Mouse (Mus musculus) liver, adult 2 months (tissue): ENCODE results near the gene Rpl18. TPM values are rescaled to one million over a fixed set of nuclear protein-coding genes. Genes with fewer than 3 reads are reported as not detected.

Source experiments
- DNase-seq: peaks from one replicate; pipeline ENCODE4 v3.0.0-alpha.2; 2011; ENCODE audit warnings: low read depth, low spot score; ENCODE audit errors: extremely low read depth
- H3K27ac ChIP-seq: fragments of 200-500 bp; replicated peaks from 2 replicates; pipeline ENCODE4 v1.5.1; 2012; ENCODE audit warnings: low read depth, mild to moderate bottlenecking, control low read depth, inconsistent platforms, low read length; ENCODE audit not compliant: insufficient read depth
- H3K27me3 ChIP-seq: fragments of 200-500 bp; 2 replicates; pipeline ENCODE4 v1.6.1; 2012; ENCODE audit warnings: mild to moderate bottlenecking, moderate library complexity, low read length, inconsistent platforms; ENCODE audit not compliant: control insufficient read depth, insufficient read depth
- H3K36me3 ChIP-seq: fragments of 200-500 bp; 2 replicates; pipeline ENCODE4 v1.6.1; 2012; ENCODE audit warnings: low read length, inconsistent platforms; ENCODE audit not compliant: control insufficient read depth, insufficient read depth
- H3K4me1 ChIP-seq: fragments of 200-500 bp; 2 replicates; pipeline ENCODE4 v1.6.1; 2011; ENCODE audit warnings: low read length; ENCODE audit not compliant: control insufficient read depth, insufficient read depth
- H3K4me3 ChIP-seq: fragments of 200-500 bp; 2 replicates; pipeline ENCODE4 v1.5.1; 2011; ENCODE audit warnings: low read depth, mild to moderate bottlenecking, control low read depth, low read length, moderate library complexity; ENCODE audit not compliant: insufficient read depth
- H3K79me2 ChIP-seq: fragments of 200-500 bp; 2 replicates; pipeline ENCODE4 v1.6.1; 2012; ENCODE audit warnings: inconsistent platforms, mild to moderate bottlenecking, low read length, moderate library complexity; ENCODE audit not compliant: control insufficient read depth, insufficient read depth
- H3K9ac ChIP-seq: fragments of 200-500 bp; 2 replicates; pipeline ENCODE4 v1.6.1; 2012; ENCODE audit warnings: low read depth, mild to moderate bottlenecking, control low read depth, inconsistent platforms, low read length
- CTCF ChIP-seq: fragments of 200-500 bp; IDR thresholded peaks from 2 replicates; pipeline ENCODE4 v1.5.1; 2011; ENCODE audit warnings: low read depth, low read length, control low read depth
- POLR2A ChIP-seq: fragments of 200-500 bp; IDR thresholded peaks from 2 replicates; pipeline ENCODE4 v1.6.1; 2011; ENCODE audit warnings: low read length, control low read depth; ENCODE audit not compliant: insufficient read depth; ENCODE audit errors: extremely low read depth
- whole genome bisulfite sequencing: fragments of 180-500 bp; shearing (Covaris S2); methylation state at CpG from one replicate; pipeline ENCODE4 v1.1.7; 2018; 5-methylcytosine and 5-hydroxymethylcytosine counted together
- polyA plus RNA-seq: library from polyadenylated mRNA; depleted of rRNA; stranded (reverse); fragments of >200 nt; gene quantifications from 2 replicates; pipeline ENCODE4 v1.2.3, GENCODE M21; 2012
- total RNA-seq: library from RNA; depleted of rRNA; stranded (reverse); fragments of >200 nt; gene quantifications from 2 replicates; pipeline ENCODE4 v1.2.3, GENCODE M21; 2014

Gene Rpl18
- total and polyA plus RNA-seq, 2 experiments, result 366 to 436 TPM

DNA sequence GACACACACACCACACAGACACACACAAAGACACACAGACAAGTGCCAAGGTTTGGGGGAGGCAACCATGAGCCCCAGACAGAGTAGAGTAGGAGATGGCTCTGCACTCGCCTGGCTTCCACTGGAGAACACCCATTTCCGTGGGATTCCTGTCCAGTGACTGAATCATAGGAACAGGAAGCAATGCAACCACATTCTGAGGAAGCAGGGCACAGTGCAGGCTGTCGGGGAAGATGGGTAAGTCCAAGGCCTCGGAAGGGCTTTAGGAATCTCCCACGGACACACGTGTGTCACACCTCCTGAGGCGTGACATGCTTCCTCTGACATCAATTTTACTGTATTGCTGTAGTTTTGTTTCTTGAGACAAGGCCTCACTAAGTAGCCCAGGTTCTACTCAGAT is 32.9 kb downstream of the Rpl18 start:
- Histone ChIP-seq H3K36me3 (no peaks in the 10 kb centered on the region), H3K27ac (no peak overlapping the region), H3K9ac (no peak overlapping the region), H3K79me2 (no peaks in the 10 kb centered on the region), H3K27me3 (no peaks in the 10 kb centered on the region; the same call in none of the 2 replicates), H3K4me3 (no peak overlapping the region), H3K4me1 (no peaks in the 10 kb centered on the region)
- WGBS, result 70% methylated on average over 7 of the region's 7 CpGs
- TF ChIP-seq CTCF, result no peak
- no peak for TF ChIP-seq POLR2A
- DNase-seq, result no peak

DNA sequence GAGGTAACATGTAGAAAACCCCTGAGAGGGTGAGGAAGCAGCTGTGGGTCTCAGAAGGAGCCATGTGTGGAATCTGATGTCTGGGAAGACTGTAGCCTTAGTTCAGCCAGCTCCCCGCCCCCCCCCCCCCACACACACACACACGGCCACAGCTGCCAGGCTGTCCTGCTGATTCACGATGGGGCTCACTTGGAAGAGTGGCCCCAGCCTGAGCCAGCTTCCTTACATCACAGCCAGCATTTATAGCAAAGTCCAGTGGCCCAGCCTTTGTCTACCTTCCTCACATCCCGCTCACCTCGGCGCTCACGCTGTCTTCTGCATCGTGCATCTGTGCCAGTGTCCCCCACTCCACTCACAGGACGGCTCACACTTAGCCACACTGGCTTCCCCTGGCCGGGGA is 34.1 kb downstream of the Rpl18 start:
- H3K79me2 ChIP-seq, result no peaks in the 10 kb centered on the region
- H3K4me3 ChIP-seq, result no peak overlapping the region
- H3K27me3 ChIP-seq, result no peaks in the 10 kb centered on the region; the same call in none of the 2 replicates
- H3K36me3 ChIP-seq, result no peaks in the 10 kb centered on the region
- DNase-seq, result no peak
- H3K9ac ChIP-seq, result no peak overlapping the region
- no peak overlapping the region for H3K27ac ChIP-seq
- 46% methylated on average over 10 of the region's 10 CpGs for WGBS
- no peaks in the 10 kb centered on the region for H3K4me1 ChIP-seq
- TF ChIP-seq CTCF, result no peak
- no peak for TF ChIP-seq POLR2A

DNA sequence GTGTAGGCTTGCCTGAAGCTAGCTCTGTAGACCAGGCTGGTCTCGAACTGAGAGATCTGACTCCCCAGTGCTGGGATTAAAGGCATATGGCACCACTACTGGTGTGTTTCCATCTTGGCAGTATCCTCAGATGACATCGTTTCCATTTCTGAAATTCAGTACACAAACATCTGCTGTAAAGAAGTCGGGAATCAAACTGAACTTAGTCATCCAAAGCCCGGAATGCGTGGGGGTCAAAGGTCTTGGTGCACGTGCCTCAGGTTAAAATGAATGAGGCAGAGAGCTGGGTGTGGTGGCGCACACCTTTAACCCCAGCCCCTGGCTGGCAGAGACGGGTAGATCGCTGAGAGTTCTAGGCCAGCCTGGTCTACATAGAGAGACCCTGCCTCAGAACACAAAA is 34.9 kb downstream of the Rpl18 start:
- H3K4me3 ChIP-seq, result no peak overlapping the region
- WGBS, result 46% methylated on average over 9 of the region's 9 CpGs
- TF ChIP-seq CTCF (no peak), POLR2A (no peak)
- H3K36me3 ChIP-seq, result no peaks in the 10 kb centered on the region
- H3K9ac ChIP-seq, result no peak overlapping the region
- DNase-seq, result peak; percentile 12
- H3K4me1 ChIP-seq, result no peaks in the 10 kb centered on the region
- H3K27ac ChIP-seq, result no peak overlapping the region
- no peaks in the 10 kb centered on the region; the same call in none of the 2 replicates for H3K27me3 ChIP-seq
- no peaks in the 10 kb centered on the region for H3K79me2 ChIP-seq

DNA sequence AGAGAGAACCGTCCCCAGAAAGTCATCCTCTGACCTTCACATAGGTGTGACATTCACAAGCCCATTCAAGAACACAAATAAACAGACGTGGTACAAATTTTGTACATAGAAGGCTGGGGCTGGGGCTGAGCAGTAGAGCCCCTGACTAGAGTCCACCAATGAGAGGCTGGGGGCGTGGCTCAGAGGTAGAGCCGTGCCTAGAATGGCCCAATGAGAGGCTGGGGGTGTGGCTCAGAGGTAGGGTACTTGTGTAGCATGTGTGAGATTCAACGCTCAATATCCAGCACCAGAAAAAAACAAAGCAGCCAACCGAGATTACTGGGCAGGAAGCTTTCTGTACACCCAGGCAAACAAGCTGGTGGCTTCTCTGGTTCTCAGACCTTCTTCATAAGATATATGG is 40.4 kb downstream of the Rpl18 start:
- no peak overlapping the region for H3K4me3 ChIP-seq
- no peak overlapping the region for H3K9ac ChIP-seq
- H3K27me3 ChIP-seq, result no peaks in the 10 kb centered on the region
- no peak overlapping the region for H3K27ac ChIP-seq
- no peaks in the 10 kb centered on the region for H3K79me2 ChIP-seq
- H3K4me1 ChIP-seq, result no peaks in the 10 kb centered on the region
- no peaks in the 10 kb centered on the region for H3K36me3 ChIP-seq
- DNase-seq, result no peak
- TF ChIP-seq POLR2A, result no peak
- no peak for TF ChIP-seq CTCF
- WGBS, result 71% methylated on average over 6 of the region's 6 CpGs

DNA sequence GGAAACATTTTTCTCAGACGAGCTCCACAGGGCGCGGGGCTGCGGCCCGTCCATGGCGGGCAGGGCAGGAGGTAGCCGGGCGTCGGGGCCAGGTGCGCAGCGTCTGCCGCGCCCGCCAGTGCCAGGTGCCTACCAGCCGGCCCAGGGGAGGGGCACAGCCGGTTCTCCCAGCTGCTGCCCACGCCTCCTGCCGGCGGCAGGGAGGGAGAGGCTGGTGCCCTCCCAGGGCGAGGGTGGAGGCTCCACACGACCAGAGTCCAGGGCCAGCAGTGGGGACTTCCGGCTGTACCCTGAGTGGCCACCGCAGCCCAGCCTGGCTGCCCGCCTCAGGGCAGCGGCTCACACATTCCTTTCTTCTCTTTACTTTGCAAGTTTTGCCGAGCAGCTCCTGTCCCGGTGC is 44.1 kb downstream of the Rpl18 start:
- H3K36me3 ChIP-seq, result no peaks in the 10 kb centered on the region
- no peak overlapping the region for H3K4me3 ChIP-seq
- H3K4me1 ChIP-seq, result no peaks in the 10 kb centered on the region
- no peaks in the 10 kb centered on the region for H3K27me3 ChIP-seq
- no peak overlapping the region for H3K9ac ChIP-seq
- no peak for TF ChIP-seq POLR2A
- peak; percentile 19; the same call in 1 of the 2 replicates for TF ChIP-seq CTCF
- no peaks in the 10 kb centered on the region for H3K79me2 ChIP-seq
- DNase-seq, result peak; percentile 21
- 6% methylated on average over 27 of the region's 27 CpGs for WGBS
- H3K27ac ChIP-seq, result no peak overlapping the region

DNA sequence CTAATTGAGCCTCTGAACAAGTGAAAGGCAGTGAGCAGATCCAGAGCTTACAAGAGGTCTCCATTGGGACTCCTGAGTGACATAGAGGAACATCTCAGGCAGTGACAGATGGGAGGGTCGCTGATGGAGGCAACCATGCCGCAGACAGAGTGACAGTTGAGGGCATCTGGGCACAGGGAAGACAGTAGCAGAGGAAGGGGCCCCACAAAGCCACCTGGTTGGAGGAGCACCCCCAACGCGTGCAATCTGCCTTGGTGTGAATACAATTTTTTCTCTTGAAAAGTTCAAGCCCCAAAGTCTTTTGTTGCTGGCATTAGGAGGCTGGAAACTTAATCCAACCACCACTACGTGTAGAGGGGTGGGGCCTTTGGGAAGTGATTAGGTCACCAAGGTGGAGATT is 44.9 kb downstream of the Rpl18 start:
- H3K36me3 ChIP-seq, result no peaks in the 10 kb centered on the region
- no peaks in the 10 kb centered on the region for H3K4me1 ChIP-seq
- DNase-seq, result no peak
- no peak for TF ChIP-seq CTCF
- TF ChIP-seq POLR2A, result no peak
- no peaks in the 10 kb centered on the region for H3K27me3 ChIP-seq
- no peak overlapping the region for H3K4me3 ChIP-seq
- H3K9ac ChIP-seq, result no peak overlapping the region
- 64% methylated on average over 5 of the region's 5 CpGs for WGBS
- no peaks in the 10 kb centered on the region for H3K79me2 ChIP-seq
- H3K27ac ChIP-seq, result no peak overlapping the region
